Mouse (Mus musculus): ENCODE results near the gene Raet1e. TPM values are rescaled to one million over a fixed set of nuclear protein-coding genes. Genes with fewer than 3 reads are reported as not detected.
A peak's percentile ranks its signal among the peaks of the same experiment; 100 is the strongest.
"Not testable (repeated sequence)": the region's sequence is repeated elsewhere in the genome, so short reads cannot be mapped to it uniquely, and the experiment has no call there.

Gene Raet1e
- polyA plus RNA-seq, 1 experiment from 2014 or later, result 9.0 TPM

- not testable (repeated sequence) for H3K27ac ChIP-seq (ENCODE audit: low read depth, low read length); H3K4me3 ChIP-seq (ENCODE audit: low read depth, low read length); ATAC-seq (replicated peaks; ENCODE audit: low FRiP score); H3K9me3 ChIP-seq (ENCODE audit: control insufficient read depth, low read length); H3K4me1 ChIP-seq (replicated peaks; ENCODE audit: control insufficient read depth, insufficient read depth, low read length); H3K36me3 ChIP-seq (ENCODE audit: control insufficient read depth, insufficient read depth, low read length); H3K9ac ChIP-seq (ENCODE audit: low read length)
- WGBS, result under 1% methylated on average over 54 of the region's 55 CpGs
- DNase-seq (ENCODE audit: low spot score), result peak; percentile 67
- Histone ChIP-seq H3K27me3 (ENCODE audit: control insufficient read depth, insufficient read depth, low read length) (peaks cover 33% of the 10 kb centered on the region), H3K4me2 (ENCODE audit: low read depth, low read length, severe bottlenecking) (peak overlapping the region; percentile 36; the same call in 1 of the 2 replicates)
Measured at GRCm38 (mm10) chr10:22151056-22151862, 7.1 kb upstream of the Raet1e start.

GRCm38 (mm10) chr10:22151863-22152640 is 6.3 kb upstream of the Raet1e start:
- not testable (repeated sequence) for H3K27ac ChIP-seq (ENCODE audit: low read depth, low read length); H3K9me3 ChIP-seq (ENCODE audit: control insufficient read depth, low read length); H3K4me2 ChIP-seq (ENCODE audit: low read depth, low read length, severe bottlenecking); DNase-seq (ENCODE audit: low spot score); H3K4me1 ChIP-seq (replicated peaks; ENCODE audit: control insufficient read depth, insufficient read depth, low read length); H3K9ac ChIP-seq (ENCODE audit: low read length); ATAC-seq (replicated peaks; ENCODE audit: low FRiP score); H3K36me3 ChIP-seq (ENCODE audit: control insufficient read depth, insufficient read depth, low read length); H3K4me3 ChIP-seq (ENCODE audit: low read depth, low read length)
- 1% methylated on average over 11 of the region's 11 CpGs for WGBS
- peaks cover 41% of the 10 kb centered on the region for H3K27me3 ChIP-seq (ENCODE audit: control insufficient read depth, insufficient read depth, low read length)

GRCm38 (mm10) chr10:22153147-22153690 is 5.2 kb upstream of the Raet1e start:
- not testable (repeated sequence) for H3K27ac ChIP-seq (ENCODE audit: low read depth, low read length); H3K9ac ChIP-seq (ENCODE audit: low read length); H3K4me3 ChIP-seq (ENCODE audit: low read depth, low read length); H3K4me2 ChIP-seq (ENCODE audit: low read depth, low read length, severe bottlenecking); H3K36me3 ChIP-seq (ENCODE audit: control insufficient read depth, insufficient read depth, low read length); DNase-seq (ENCODE audit: low spot score); ATAC-seq (replicated peaks; ENCODE audit: low FRiP score); H3K9me3 ChIP-seq (ENCODE audit: control insufficient read depth, low read length); H3K4me1 ChIP-seq (replicated peaks; ENCODE audit: control insufficient read depth, insufficient read depth, low read length)
- 9% methylated on average over 7 of the region's 7 CpGs for WGBS
- peaks cover 45% of the 10 kb centered on the region for H3K27me3 ChIP-seq (ENCODE audit: control insufficient read depth, insufficient read depth, low read length)

- not testable (repeated sequence) for H3K9me3 ChIP-seq (ENCODE audit: control insufficient read depth, low read length); H3K4me1 ChIP-seq (replicated peaks; ENCODE audit: control insufficient read depth, insufficient read depth, low read length); H3K36me3 ChIP-seq (ENCODE audit: control insufficient read depth, insufficient read depth, low read length); H3K9ac ChIP-seq (ENCODE audit: low read length); ATAC-seq (replicated peaks; ENCODE audit: low FRiP score); H3K27ac ChIP-seq (ENCODE audit: low read depth, low read length)
- under 1% methylated on average over 37 of the region's 38 CpGs for WGBS
- Histone ChIP-seq H3K4me2 (ENCODE audit: low read depth, low read length, severe bottlenecking) (peak overlapping the region; percentile 48), H3K4me3 (ENCODE audit: low read depth, low read length) (peak overlapping the region; percentile 28), H3K27me3 (ENCODE audit: control insufficient read depth, insufficient read depth, low read length) (peaks cover 52% of the 10 kb centered on the region)
- DNase-seq (ENCODE audit: low spot score), result peak; percentile 75
Measured at GRCm38 (mm10) chr10:22154127-22154526, 4.2 kb upstream of the Raet1e start.

GRCm38 (mm10) chr10:22154871-22155799 is 3.2 kb upstream of the Raet1e start:
- no peak for ATAC-seq (replicated peaks; ENCODE audit: low FRiP score)
- Histone ChIP-seq H3K9ac (ENCODE audit: low read length) (no peak overlapping the region), H3K36me3 (ENCODE audit: control insufficient read depth, insufficient read depth, low read length) (no peaks in the 10 kb centered on the region), H3K4me3 (ENCODE audit: low read depth, low read length) (no peak overlapping the region), H3K4me1 (replicated peaks; ENCODE audit: control insufficient read depth, insufficient read depth, low read length) (peaks cover 3% of the 10 kb centered on the region), H3K27ac (ENCODE audit: low read depth, low read length) (no peak overlapping the region), H3K9me3 (ENCODE audit: control insufficient read depth, low read length) (no peaks in the 10 kb centered on the region), H3K27me3 (ENCODE audit: control insufficient read depth, insufficient read depth, low read length) (peaks cover 56% of the 10 kb centered on the region), H3K4me2 (ENCODE audit: low read depth, low read length, severe bottlenecking) (no peak overlapping the region)
- DNase-seq (ENCODE audit: low spot score), result no peak
- WGBS, result 9% methylated on average over 3 of the region's 3 CpGs

GRCm38 (mm10) chr10:22159131-22159561 is 777 bp downstream of the Raet1e start:
- DNase-seq (ENCODE audit: low spot score) (peak; percentile 58), ATAC-seq (replicated peaks; ENCODE audit: low FRiP score) (no peak)
- Histone ChIP-seq H3K4me2 (ENCODE audit: low read depth, low read length, severe bottlenecking) (peak overlapping the region; percentile 27; the same call in 1 of the 2 replicates), H3K36me3 (ENCODE audit: control insufficient read depth, insufficient read depth, low read length) (no peaks in the 10 kb centered on the region), H3K27ac (ENCODE audit: low read depth, low read length) (no peak overlapping the region), H3K27me3 (ENCODE audit: control insufficient read depth, insufficient read depth, low read length) (peaks cover 42% of the 10 kb centered on the region), H3K4me1 (replicated peaks; ENCODE audit: control insufficient read depth, insufficient read depth, low read length) (peaks cover 2% of the 10 kb centered on the region; the same call in 1 of the 2 replicates), H3K4me3 (ENCODE audit: low read depth, low read length) (0 out of 2 replicates have a peak overlapping the region, but pooled peaks have one; percentile 7), H3K9ac (ENCODE audit: low read length) (no peak overlapping the region), H3K9me3 (ENCODE audit: control insufficient read depth, low read length) (no peaks in the 10 kb centered on the region)
- WGBS, result under 1% methylated on average over 24 of the region's 24 CpGs

- Histone ChIP-seq H3K4me1 (replicated peaks; ENCODE audit: control insufficient read depth, insufficient read depth, low read length) (peaks cover 2% of the 10 kb centered on the region; the same call in 1 of the 2 replicates), H3K36me3 (ENCODE audit: control insufficient read depth, insufficient read depth, low read length) (no peaks in the 10 kb centered on the region), H3K27ac (ENCODE audit: low read depth, low read length) (no peak overlapping the region), H3K4me2 (ENCODE audit: low read depth, low read length, severe bottlenecking) (no peak overlapping the region), H3K4me3 (ENCODE audit: low read depth, low read length) (no peak overlapping the region), H3K9me3 (ENCODE audit: control insufficient read depth, low read length) (no peaks in the 10 kb centered on the region), H3K27me3 (ENCODE audit: control insufficient read depth, insufficient read depth, low read length) (peaks cover 42% of the 10 kb centered on the region), H3K9ac (ENCODE audit: low read length) (no peak overlapping the region)
- no peak for ATAC-seq (replicated peaks; ENCODE audit: low FRiP score)
- WGBS, result 1% methylated on average over 23 of the region's 23 CpGs
- peak; percentile 51 for DNase-seq (ENCODE audit: low spot score)
Measured at GRCm38 (mm10) chr10:22159581-22160140, 1.3 kb downstream of the Raet1e start.

Measured in forebrain, embryonic 11.5 days (tissue).